Mouse (Mus musculus): ENCODE data around the gene Esyt1. TPM values are rescaled to one million over a fixed set of nuclear protein-coding genes. Genes with fewer than 3 reads are reported as not detected.

Gene Esyt1
- total and polyA plus RNA-seq, 2 experiments from 2014 or later, result 13.0 to 41.5 TPM

- H3K4me1 ChIP-seq (ENCODE audit: control insufficient read depth, insufficient read depth), result peaks cover 5% of the 10 kb centered on the region; the same call in 1 of the 2 replicates
- DNase-seq (ENCODE audit: low spot score) (no peak), ATAC-seq (ENCODE audit: insufficient read depth, low read depth) (no peak)
- H3K9me3 ChIP-seq (replicated peaks; ENCODE audit: control insufficient read depth, low read length), result no peaks in the 10 kb centered on the region
- no peak overlapping the region for H3K4me3 ChIP-seq (ENCODE audit: low read depth, low read length)
- H3K27ac ChIP-seq (ENCODE audit: low read depth), result no peak overlapping the region
- H3K4me2 ChIP-seq (ENCODE audit: low read depth, low read length), result no peak overlapping the region
- no peaks in the 10 kb centered on the region for H3K27me3 ChIP-seq (ENCODE audit: control insufficient read depth, insufficient read depth, low read length)
- WGBS, result 97% methylated on average over 15 of the region's 15 CpGs
- H3K9ac ChIP-seq (replicated peaks; ENCODE audit: low read depth, low read length), result no peak overlapping the region
- no peak for TF ChIP-seq CTCF (IDR thresholded peaks at IDR 0.05; ENCODE audit: low read depth)
- no peak for TF ChIP-seq EP300 (IDR thresholded peaks at IDR 0.05; ENCODE audit: low read depth)
- peaks cover 38% of the 10 kb centered on the region for H3K36me3 ChIP-seq (replicated peaks; ENCODE audit: control insufficient read depth, insufficient read depth, low read length)
Measured at GRCm38 (mm10) chr10:128544151-128544657, 18.5 kb upstream of the Esyt1 start.

- peaks cover 5% of the 10 kb centered on the region; the same call in 1 of the 2 replicates for H3K4me1 ChIP-seq (ENCODE audit: control insufficient read depth, insufficient read depth)
- ATAC-seq (ENCODE audit: insufficient read depth, low read depth) (no peak), DNase-seq (ENCODE audit: low spot score) (no peak)
- H3K27me3 ChIP-seq (ENCODE audit: control insufficient read depth, insufficient read depth, low read length), result no peaks in the 10 kb centered on the region
- H3K27ac ChIP-seq (ENCODE audit: low read depth), result no peak overlapping the region
- H3K4me3 ChIP-seq (ENCODE audit: low read depth, low read length), result no peak overlapping the region
- H3K9ac ChIP-seq (replicated peaks; ENCODE audit: low read depth, low read length), result no peak overlapping the region
- H3K4me2 ChIP-seq (ENCODE audit: low read depth, low read length), result no peak overlapping the region
- no peak for TF ChIP-seq EP300 (IDR thresholded peaks at IDR 0.05; ENCODE audit: low read depth)
- no peak for TF ChIP-seq CTCF (IDR thresholded peaks at IDR 0.05; ENCODE audit: low read depth)
- peaks cover 38% of the 10 kb centered on the region for H3K36me3 ChIP-seq (replicated peaks; ENCODE audit: control insufficient read depth, insufficient read depth, low read length)
- 60% methylated on average over 2 of the region's 2 CpGs for WGBS
- no peaks in the 10 kb centered on the region for H3K9me3 ChIP-seq (replicated peaks; ENCODE audit: control insufficient read depth, low read length)
Measured at GRCm38 (mm10) chr10:128543100-128543499, 17.4 kb upstream of the Esyt1 start.

DNA sequence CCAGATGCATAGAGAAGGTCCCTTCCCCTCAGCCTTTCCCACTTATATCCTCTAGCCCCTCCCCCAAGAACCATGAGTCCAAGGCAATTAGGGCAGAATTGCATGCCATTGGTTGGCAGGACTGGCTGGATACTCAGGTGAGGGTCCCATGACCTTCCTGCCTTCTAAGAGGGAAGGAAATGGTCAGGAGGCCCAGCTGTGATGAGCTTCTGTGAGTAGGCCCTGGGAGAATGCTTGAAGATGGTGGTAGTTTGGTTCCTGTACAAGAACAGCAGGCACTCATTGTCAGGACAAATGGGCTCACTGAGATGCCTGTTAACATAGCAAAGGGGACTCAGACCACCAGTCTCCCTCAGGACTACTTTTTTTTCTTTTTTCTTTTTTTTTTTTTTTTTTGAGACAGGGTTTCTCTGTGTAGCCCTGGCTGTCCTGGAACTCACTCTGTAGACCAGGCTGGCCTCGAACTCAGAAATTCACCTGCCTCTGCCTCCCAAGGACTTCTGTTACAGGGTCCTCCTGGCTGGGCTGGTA, 12.7 kb upstream of the Esyt1 start:
- Histone ChIP-seq H3K27me3 (ENCODE audit: control insufficient read depth, insufficient read depth, low read length) (no peaks in the 10 kb centered on the region), H3K9me3 (replicated peaks; ENCODE audit: control insufficient read depth, low read length) (no peaks in the 10 kb centered on the region), H3K36me3 (replicated peaks; ENCODE audit: control insufficient read depth, insufficient read depth, low read length) (peaks cover 15% of the 10 kb centered on the region), H3K4me3 (ENCODE audit: low read depth, low read length) (no peak overlapping the region), H3K4me2 (ENCODE audit: low read depth, low read length) (no peak overlapping the region), H3K9ac (replicated peaks; ENCODE audit: low read depth, low read length) (no peak overlapping the region), H3K4me1 (ENCODE audit: control insufficient read depth, insufficient read depth) (no peaks in the 10 kb centered on the region; the same call in 1 of the 2 replicates), H3K27ac (ENCODE audit: low read depth) (no peak overlapping the region)
- 80% methylated on average over 1 of the region's 1 CpGs for WGBS
- no peak for ATAC-seq (ENCODE audit: insufficient read depth, low read depth)
- no peak for DNase-seq (ENCODE audit: low spot score)
- TF ChIP-seq CTCF (IDR thresholded peaks at IDR 0.05; ENCODE audit: low read depth) (no peak), EP300 (IDR thresholded peaks at IDR 0.05; ENCODE audit: low read depth) (no peak)

DNA sequence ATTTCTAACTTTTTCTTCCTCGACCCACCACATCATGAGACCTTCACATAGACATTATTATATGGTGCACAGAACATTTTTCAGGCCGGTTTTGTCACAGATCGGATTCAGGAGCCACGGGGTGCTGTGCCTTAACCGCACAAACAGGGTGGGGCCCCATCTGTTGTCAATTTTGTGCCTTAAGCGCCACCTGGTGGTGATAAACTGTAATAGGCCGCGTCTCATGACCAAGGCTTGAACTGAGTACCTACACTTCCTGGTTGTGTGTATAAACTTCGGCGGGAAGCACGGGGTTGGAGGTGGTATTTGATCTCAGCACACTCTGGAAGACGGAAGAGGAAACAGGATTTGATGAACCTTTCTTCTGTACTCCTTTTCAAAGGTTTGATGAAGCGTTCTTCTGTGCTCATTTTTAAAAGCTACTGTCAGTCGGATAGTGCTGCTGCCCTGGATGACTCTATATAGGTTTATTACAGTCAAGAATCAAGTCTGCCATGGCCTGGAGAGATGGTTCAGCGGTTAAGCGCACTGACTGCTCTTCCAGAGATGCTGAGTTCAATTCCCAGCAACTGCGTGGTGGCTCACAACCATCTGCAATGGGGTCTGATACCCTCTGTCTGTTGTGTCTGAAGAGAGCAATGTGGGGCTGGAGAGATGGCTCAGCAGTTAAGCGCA, 10.7 kb upstream of the Esyt1 start:
- DNase-seq (ENCODE audit: low spot score) (peak; percentile 83), ATAC-seq (ENCODE audit: insufficient read depth, low read depth) (peak; percentile 94)
- Histone ChIP-seq H3K9ac (replicated peaks; ENCODE audit: low read depth, low read length) (no peak overlapping the region), H3K36me3 (replicated peaks; ENCODE audit: control insufficient read depth, insufficient read depth, low read length) (no peaks in the 10 kb centered on the region), H3K9me3 (replicated peaks; ENCODE audit: control insufficient read depth, low read length) (no peaks in the 10 kb centered on the region), H3K4me1 (ENCODE audit: control insufficient read depth, insufficient read depth) (no peaks in the 10 kb centered on the region), H3K4me2 (ENCODE audit: low read depth, low read length) (peak overlapping the region; percentile 46), H3K27me3 (ENCODE audit: control insufficient read depth, insufficient read depth, low read length) (no peaks in the 10 kb centered on the region), H3K4me3 (ENCODE audit: low read depth, low read length) (peak overlapping the region; percentile 11; the same call in 1 of the 2 replicates), H3K27ac (ENCODE audit: low read depth) (peak overlapping the region; percentile 28)
- whole genome bisulfite sequencing, result 13% methylated on average over 18 of the region's 18 CpGs
- TF ChIP-seq CTCF (IDR thresholded peaks at IDR 0.05; ENCODE audit: low read depth) (peak; percentile 95), EP300 (IDR thresholded peaks at IDR 0.05; ENCODE audit: low read depth) (no peak)

GRCm38 (mm10) chr10:128535624-128536265, 10.1 kb upstream of the Esyt1 start:
- no peaks in the 10 kb centered on the region for H3K4me1 ChIP-seq (ENCODE audit: control insufficient read depth, insufficient read depth)
- TF ChIP-seq EP300 (IDR thresholded peaks at IDR 0.05; ENCODE audit: low read depth) (no peak), CTCF (IDR thresholded peaks at IDR 0.05; ENCODE audit: low read depth) (no peak)
- H3K27ac ChIP-seq (ENCODE audit: low read depth), result no peak overlapping the region
- 76% methylated on average over 4 of the region's 4 CpGs for WGBS
- peak overlapping the region; percentile 46 for H3K4me2 ChIP-seq (ENCODE audit: low read depth, low read length)
- no peak for ATAC-seq (ENCODE audit: insufficient read depth, low read depth)
- H3K36me3 ChIP-seq (replicated peaks; ENCODE audit: control insufficient read depth, insufficient read depth, low read length), result no peaks in the 10 kb centered on the region
- no peaks in the 10 kb centered on the region for H3K9me3 ChIP-seq (replicated peaks; ENCODE audit: control insufficient read depth, low read length)
- H3K4me3 ChIP-seq (ENCODE audit: low read depth, low read length), result no peak overlapping the region
- H3K9ac ChIP-seq (replicated peaks; ENCODE audit: low read depth, low read length), result no peak overlapping the region
- DNase-seq (ENCODE audit: low spot score), result no peak
- H3K27me3 ChIP-seq (ENCODE audit: control insufficient read depth, insufficient read depth, low read length), result no peaks in the 10 kb centered on the region
